Mouse (Mus musculus): Measurements from ENCODE around the gene Crcp. TPM values are rescaled to one million over a fixed set of nuclear protein-coding genes. Genes with fewer than 3 reads are reported as not detected.

Gene Crcp
- polyA plus RNA-seq (2012; rRNA removed): 5.7 and 8.9 TPM in 2 replicates

GRCm38 (mm10) chr5:130029142-130029897, at the start of gene Crcp, which contains the start of gene Asl:
Gene Crcp (plus strand): TSS chr5:130029290.
Gene Asl (minus strand): TSS chr5:130029247.

GRCm38 (mm10) chr5:130002301-130003146, 26.6 kb upstream of the Crcp start, which contains the start of gene Gusb:
Gene Gusb (minus strand): TSS chr5:130003049.

GRCm38 (mm10) chr5:130073026-130073425, 43.9 kb downstream of the Crcp start, which contains the start of gene Tpst1:
Gene Tpst1 (plus strand): TSS chr5:130073326.

Other genes with a start within 250 kb of the Crcp start
- 16.9 and 18.0 TPM in 2 replicates for gene Psph, start 241.8 kb upstream of the Crcp start, polyA plus RNA-seq (2012; rRNA removed)
- gene Sumf2, start 182.3 kb upstream of the Crcp start, polyA plus RNA-seq (2012; rRNA removed): 8.7 and 11.3 TPM in 2 replicates
- 1,442 and 1,554 TPM in 2 replicates for gene Chchd2, start 141.8 kb upstream of the Crcp start, polyA plus RNA-seq (2012; rRNA removed)
- gene Zbed5, start 133.6 kb upstream of the Crcp start, polyA plus RNA-seq (2012; rRNA removed): 0.35 and 0.58 TPM in 2 replicates
- gene Phkg1, start 130.7 kb upstream of the Crcp start, polyA plus RNA-seq (2012; rRNA removed): 0.34 and 0.43 TPM in 2 replicates
- 4.9 and 8.1 TPM in 2 replicates for gene Nupr1l, start 120.8 kb upstream of the Crcp start, polyA plus RNA-seq (2012; rRNA removed)
- 10.2 and 10.9 TPM in 2 replicates for gene Vkorc1l1, start 87.3 kb upstream of the Crcp start, polyA plus RNA-seq (2012; rRNA removed)
- gene Gusb, start 26.2 kb upstream of the Crcp start, polyA plus RNA-seq (2012; rRNA removed): 30.7 and 32.4 TPM in 2 replicates
- gene Asl, start within 50 bp of the Crcp start, polyA plus RNA-seq (2012; rRNA removed): 45.4 and 49.1 TPM in 2 replicates
- gene Tpst1, start 44.0 kb downstream of the Crcp start, polyA plus RNA-seq (2012; rRNA removed): 13.0 and 13.8 TPM in 2 replicates
- gene Kctd7, start 115.6 kb downstream of the Crcp start, polyA plus RNA-seq (2012; rRNA removed): 6.3 and 10.2 TPM in 2 replicates
- 23.0 and 30.3 TPM in 2 replicates for gene Rabgef1, start 142.5 kb downstream of the Crcp start, polyA plus RNA-seq (2012; rRNA removed)
- 34.8 and 36.1 TPM in 2 replicates for gene Tmem248, start 187.8 kb downstream of the Crcp start, polyA plus RNA-seq (2012; rRNA removed)
- 49.1 and 56.7 TPM in 2 replicates for gene Sbds, start 226.2 kb downstream of the Crcp start, polyA plus RNA-seq (2012; rRNA removed)
- 9.0 and 10.0 TPM in 2 replicates for gene Tyw1, start 226.3 kb downstream of the Crcp start, polyA plus RNA-seq (2012; rRNA removed)

All from colon, adult 2 months (tissue).